Mouse (Mus musculus): Measurements from ENCODE around the gene Mip.
"Not testable (repeated sequence)": the region's sequence is repeated elsewhere in the genome, so short reads cannot be mapped to it uniquely, and the experiment has no call there.

The Mip gene

GRCm38 (mm10) chr10:128250565-128250964, 24.9 kb downstream of the Mip start:
- DNase-seq (ENCODE audit: low spot score): no peak

- DNase-seq (ENCODE audit: low spot score): no peak
These were observed 28.1 kb downstream of the Mip start, which contains the start of gene Apon for GRCm38 (mm10) chr10:128253677-128254255. Gene Apon, plus strand, starts transcription at chr10:128254096.

- DNase-seq (ENCODE audit: low spot score): no peak
These were observed 30.3 kb downstream of the Mip start for GRCm38 (mm10) chr10:128255925-128256324.

GRCm38 (mm10) chr10:128256328-128256727, 30.7 kb downstream of the Mip start:
- no peak for DNase-seq (ENCODE audit: low spot score)

GRCm38 (mm10) chr10:128258953-128259352, 33.3 kb downstream of the Mip start:
- no peak for DNase-seq (ENCODE audit: low spot score)

- no peak for DNase-seq (ENCODE audit: low spot score)
These were observed 34.3 kb downstream of the Mip start for GRCm38 (mm10) chr10:128259946-128260345.

GRCm38 (mm10) chr10:128260376-128260775, 34.7 kb downstream of the Mip start:
- not testable (repeated sequence) for DNase-seq (ENCODE audit: low spot score)

GRCm38 (mm10) chr10:128262300-128262699, 36.7 kb downstream of the Mip start:
- no peak for DNase-seq (ENCODE audit: low spot score)

GRCm38 (mm10) chr10:128263393-128264310, 38.0 kb downstream of the Mip start:
- DNase-seq (ENCODE audit: low spot score): no peak

- no peak for DNase-seq (ENCODE audit: low spot score)
These were observed 42.7 kb downstream of the Mip start, which contains the start of gene Apof for GRCm38 (mm10) chr10:128268371-128268770. Gene Apof, plus strand, starts transcription at chr10:128268671.

GRCm38 (mm10) chr10:128269206-128269910, 43.7 kb downstream of the Mip start:
- DNase-seq (ENCODE audit: low spot score): no peak

GRCm38 (mm10) chr10:128270287-128270841, 44.7 kb downstream of the Mip start, which contains the start of gene Stat2:
Gene Stat2, plus strand, starts transcription at chr10:128270559.
- DNase-seq (ENCODE audit: low spot score): peak; percentile 96

GRCm38 (mm10) chr10:128270866-128271265, 45.2 kb downstream of the Mip start:
- DNase-seq (ENCODE audit: low spot score): no peak

GRCm38 (mm10) chr10:128271883-128272282, 46.2 kb downstream of the Mip start:
- no peak for DNase-seq (ENCODE audit: low spot score)

GRCm38 (mm10) chr10:128272819-128273439, 47.3 kb downstream of the Mip start:
- DNase-seq (ENCODE audit: low spot score): not testable (repeated sequence)

- not testable (repeated sequence) for DNase-seq (ENCODE audit: low spot score)
These were observed 49.7 kb downstream of the Mip start for GRCm38 (mm10) chr10:128275374-128275773.

- DNase-seq (ENCODE audit: low spot score): no peak
These were observed 52.5 kb downstream of the Mip start for GRCm38 (mm10) chr10:128278158-128278557.

- DNase-seq (ENCODE audit: low spot score): no peak
These were observed 55.3 kb downstream of the Mip start for GRCm38 (mm10) chr10:128280943-128281342.

Measured in ovary, adult 18-20 months (tissue).